ENCODE assay signal across 13 mouse cellular contexts in the genomic region with DNA sequence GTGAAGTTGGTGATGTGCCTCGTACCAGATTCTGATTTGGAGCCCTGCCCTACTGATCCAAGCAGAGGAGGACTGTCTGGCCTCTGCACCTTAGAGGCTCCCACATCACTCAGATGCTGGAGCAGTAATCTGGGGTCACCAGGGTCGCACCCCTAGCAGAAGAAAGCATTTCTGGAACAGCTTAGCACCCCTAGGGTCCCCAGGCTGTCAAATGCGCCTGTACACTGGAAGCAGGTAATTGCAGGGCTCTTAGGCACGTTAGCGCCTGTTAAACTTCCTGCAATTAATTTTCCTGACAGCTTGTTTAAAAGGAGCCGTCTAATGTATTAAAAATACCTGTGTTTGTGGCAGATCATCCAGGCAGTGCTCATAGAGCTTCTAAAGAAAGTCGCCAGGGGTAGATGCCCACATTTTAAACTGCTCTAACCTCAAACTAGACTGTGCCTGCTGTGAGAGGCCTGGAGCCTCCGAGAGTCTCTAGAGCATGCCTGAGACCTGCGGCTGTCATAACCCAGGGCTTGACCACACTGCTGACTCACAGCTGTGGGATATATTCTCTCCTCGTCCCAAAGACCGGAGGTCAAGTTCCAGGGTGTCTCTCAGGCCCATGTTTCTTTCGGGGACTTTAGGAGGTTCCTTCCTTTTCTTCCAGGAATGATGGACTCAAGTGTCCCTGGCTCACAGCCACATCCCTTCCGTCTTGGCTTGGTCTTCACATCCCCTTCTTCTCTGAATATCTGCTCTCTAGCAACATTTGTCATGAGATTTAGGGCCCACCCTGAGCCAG. TPM values are rescaled to one million over a fixed set of nuclear protein-coding genes. Genes with fewer than 3 reads are reported as not detected.
DNase-seq lines count a peak whose midpoint lies in the region; ATAC-seq and TF ChIP-seq lines count a peak whose summit lies in the region.
"Had no signal": no experiment of that assay in that cellular context is flagged by ENCODE, and none has a peak within 500 bp of the region (broad histone marks: within the 10 kb centered on the region; RNA-seq: fewer than 3 reads in every experiment).

No protein-coding gene starts in this region.

- peak; percentile 7 for DNase-seq in kidney, adult 2 months
- no peak for DNase-seq in kidney, adult 11 months
- peak; percentile 42 for DNase-seq in Muller cell, postnatal 12 days (ENCODE audit: inconsistent ontology term)
- DNase-seq in hindlimb bud, embryonic 11.5 days (ENCODE audit: extremely low spot score, low read depth, low spot score): peak; percentile 26
- DNase-seq in right cerebral cortex, postnatal 10 days (ENCODE audit: low spot score in 2 of 2): no peak
- no peak for DNase-seq in adrenal gland, postnatal 25 days
- DNase-seq: cerebellum, adult 9-11 months; thymus, adult 2 months had no signal

- H3K36me3 ChIP-seq in kidney, adult 2 months (ENCODE audit: control insufficient read depth, insufficient read depth, low read length): no peaks in the 10 kb centered on the region
- no peaks in the 10 kb centered on the region for H3K36me3 ChIP-seq in limb, embryonic 12.5 days
- H3K36me3 ChIP-seq: heart, embryonic 15.5 days; liver, embryonic 12.5 days had no signal

- no peaks in the 10 kb centered on the region for H3K4me1 ChIP-seq in kidney, adult 2 months (ENCODE audit: control insufficient read depth, insufficient read depth, low read length)
- peaks cover 41% of the 10 kb centered on the region for H3K4me1 ChIP-seq in limb, embryonic 12.5 days (replicated peaks)
- H3K4me1 ChIP-seq: liver, embryonic 12.5 days had no signal

- 44% methylated on average over 13 of the region's 13 CpGs for WGBS in kidney, adult 2 months
- 15% methylated on average over 13 of the region's 13 CpGs for WGBS in limb, embryonic 12.5 days

- no peaks in the 10 kb centered on the region for H3K9me3 ChIP-seq in limb, embryonic 12.5 days
- H3K9me3 ChIP-seq: heart, embryonic 15.5 days; liver, embryonic 12.5 days had no signal

- TF ChIP-seq POLR2A in kidney, adult 2 months (IDR thresholded peaks at IDR 0.05; ENCODE audit: low read depth, low read length): no peak

- TF ChIP-seq CTCF in kidney, adult 2 months (conservative IDR thresholded peaks at IDR 0.05; ENCODE audit: insufficient read depth, insufficient read length, low read depth, low read length): no peak

- H3K9ac ChIP-seq in limb, embryonic 12.5 days (replicated peaks): no peak overlapping the region
- H3K9ac ChIP-seq: heart, embryonic 15.5 days; liver, embryonic 12.5 days had no signal

- H3K27me3 ChIP-seq in kidney, adult 2 months (replicated peaks; ENCODE audit: control insufficient read depth, insufficient read depth, low read length): no peaks in the 10 kb centered on the region
- H3K27me3 ChIP-seq in limb, embryonic 12.5 days: peaks cover 9% of the 10 kb centered on the region; the same call in 1 of the 2 replicates
- H3K27me3 ChIP-seq: heart, embryonic 15.5 days; liver, embryonic 12.5 days had no signal

- no peak overlapping the region for H3K4me3 ChIP-seq in kidney, adult 2 months (ENCODE audit: insufficient read depth, low read depth, low read length)
- no peak overlapping the region for H3K4me3 ChIP-seq in limb, embryonic 12.5 days (replicated peaks)
- H3K4me3 ChIP-seq: heart, embryonic 15.5 days; liver, embryonic 12.5 days had no signal

- 0 out of 2 replicates have a peak, but pooled peaks have one; percentile 11 for ATAC-seq in limb, embryonic 12.5 days (ENCODE audit: insufficient number of reproducible peaks, insufficient read depth, low FRiP score, low TSS enrichment, low read depth)
- ATAC-seq: activated CD4-positive, CD25-positive, alpha-beta regulatory T cell, adult 4 months; liver, embryonic 12.5 days had no signal

- no peak overlapping the region for H3K4me2 ChIP-seq in limb, embryonic 12.5 days
- H3K4me2 ChIP-seq: heart, embryonic 15.5 days; liver, embryonic 12.5 days had no signal

- H3K27ac ChIP-seq in kidney, adult 2 months (ENCODE audit: insufficient read depth, low read depth, low read length): no peak overlapping the region
- no peak overlapping the region for H3K27ac ChIP-seq in limb, embryonic 12.5 days
- H3K27ac ChIP-seq: heart, embryonic 15.5 days; liver, embryonic 12.5 days had no signal

RNA-seq across cellular contexts. Expression of a gene that starts 12.3 kb away (rescaled TPM):
- not detected in 2 replicates for polyA plus RNA-seq in kidney, adult 2 months (2012; rRNA removed)
- 0.08 TPM in 1 of 2 replicates, not detected in the other for polyA plus RNA-seq in limb, embryonic 12.5 days (2016; fragmentation: Nextera tagmentation; extraction: Ambion mirVana)
- not detected in 2 replicates for total RNA-seq in adrenal gland, postnatal 25 days (2021)
- total RNA-seq: megakaryocyte, adult 5-6 weeks had no signal
- polyA plus RNA-seq: activated CD4-positive, CD25-positive, alpha-beta regulatory T cell, adult 4 months had no signal

RNA-seq across cellular contexts. Expression of a gene that starts 56.0 kb away (rescaled TPM):
- polyA plus RNA-seq in kidney, adult 2 months (2012; rRNA removed): 49.4 and 64.7 TPM in 2 replicates
- polyA plus RNA-seq in limb, embryonic 12.5 days (2016; fragmentation: Nextera tagmentation; extraction: Ambion mirVana): 0.43 and 0.90 TPM in 2 replicates
- 1.5 and 3.9 TPM in 2 replicates for total RNA-seq in adrenal gland, postnatal 25 days (2021)

Comparison
In these comparisons a context has a peak if more than half of its experiments do, and no peak if none do; other contexts are left out.
1. DNase-seq: peak in kidney, adult 2 months (single experiment), Muller cell, postnatal 12 days (single experiment) and hindlimb bud, embryonic 11.5 days (single experiment); none in kidney, adult 11 months (single experiment), right cerebral cortex, postnatal 10 days (0 of 2) and adrenal gland, postnatal 25 days (single experiment).
2. RNA of a gene that starts 56.0 kb away (polyA plus RNA-seq): 49.4 to 64.7 TPM in kidney, adult 2 months; 0.43 to 0.90 TPM in limb, embryonic 12.5 days; every median in the first group is over 10 times any median in the second.